Mouse (Mus musculus): Measurements from ENCODE around the gene Cdkal1.

DNA sequence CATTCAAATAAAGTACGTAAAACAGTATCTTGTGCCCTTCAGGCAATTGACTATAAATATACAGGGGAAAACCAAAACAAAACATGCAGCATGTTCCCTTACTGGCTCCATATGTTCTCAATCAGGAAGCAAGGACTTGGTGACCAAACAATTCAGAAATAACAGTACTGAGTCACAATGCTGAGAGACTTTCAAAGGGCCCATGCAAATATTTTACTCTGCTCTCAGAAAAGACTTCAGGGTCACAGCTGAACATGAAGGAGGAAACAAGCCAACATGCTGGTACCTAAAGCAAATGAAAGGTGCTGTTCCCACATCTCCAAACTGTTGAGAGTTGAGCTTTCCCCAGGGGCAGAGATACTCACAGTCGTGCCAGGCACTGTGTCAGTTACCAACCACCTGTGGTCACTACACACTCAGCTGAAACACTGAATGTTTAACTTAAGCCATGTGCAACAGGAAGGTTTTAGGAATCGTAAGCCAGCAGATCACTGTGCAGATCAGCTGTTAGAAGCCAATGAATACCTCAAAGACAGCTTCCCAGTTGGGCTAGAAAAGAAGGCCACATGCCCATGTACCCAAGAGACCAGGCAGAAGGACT is 140.1 kb downstream of the Cdkal1 start:
- TF ChIP-seq CTCF (IDR thresholded peaks at IDR 0.05; ENCODE audit: control insufficient read depth, insufficient read depth, low read length) (no peak), POLR2A (IDR thresholded peaks at IDR 0.05; ENCODE audit: borderline replicate concordance, control insufficient read depth, low read depth, low read length) (no peak)
